Mouse (Mus musculus): Measurements from ENCODE around the gene 1700015G11Rik. TPM values are rescaled to one million over a fixed set of nuclear protein-coding genes. Genes with fewer than 3 reads are reported as not detected.

Gene 1700015G11Rik
- polyA plus RNA-seq, 1 experiment from 2014 or later, result not detected

GRCm38 (mm10) chr7:52007138-52007537, 8.4 kb downstream of the 1700015G11Rik start:
- Histone ChIP-seq H3K4me3 (ENCODE audit: low read length) (no peak overlapping the region), H3K4me1 (ENCODE audit: control insufficient read depth, insufficient read depth, low read length) (no peaks in the 10 kb centered on the region), H3K36me3 (ENCODE audit: control insufficient read depth, insufficient read depth, low read length) (no peaks in the 10 kb centered on the region), H3K4me2 (replicated peaks; ENCODE audit: low read depth, low read length) (no peak overlapping the region), H3K9me3 (ENCODE audit: control insufficient read depth, low read length) (no peaks in the 10 kb centered on the region), H3K27ac (ENCODE audit: low read depth, low read length) (no peak overlapping the region), H3K9ac (ENCODE audit: low read depth, low read length) (no peak overlapping the region), H3K27me3 (ENCODE audit: control insufficient read depth, insufficient read depth, low read length) (no peaks in the 10 kb centered on the region)
- ATAC-seq (ENCODE audit: low FRiP score, low TSS enrichment), result no peak
- 87% methylated on average over 2 of the region's 2 CpGs for WGBS

DNA sequence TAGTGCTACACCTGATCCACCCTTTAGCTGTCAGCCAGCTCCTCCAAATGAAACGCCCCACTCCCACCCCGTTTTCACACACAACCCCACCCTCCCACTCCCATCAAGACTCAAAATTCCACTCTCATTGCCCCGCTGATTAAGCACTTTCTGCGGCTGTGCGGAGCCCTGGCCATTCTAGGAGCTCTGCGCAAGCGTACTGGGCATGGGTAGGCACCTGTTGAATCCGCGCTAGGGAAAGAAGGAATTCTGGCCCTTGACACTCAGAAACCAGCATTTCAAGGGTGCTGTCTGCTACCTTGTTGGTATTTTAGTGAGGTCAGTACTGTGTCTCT, 9.3 kb downstream of the 1700015G11Rik start:
- Histone ChIP-seq H3K36me3 (ENCODE audit: control insufficient read depth, insufficient read depth, low read length) (no peaks in the 10 kb centered on the region), H3K9ac (ENCODE audit: low read depth, low read length) (no peak overlapping the region), H3K9me3 (ENCODE audit: control insufficient read depth, low read length) (no peaks in the 10 kb centered on the region), H3K4me2 (replicated peaks; ENCODE audit: low read depth, low read length) (peak overlapping the region; percentile 64), H3K4me3 (ENCODE audit: low read length) (peak overlapping the region; percentile 64), H3K4me1 (ENCODE audit: control insufficient read depth, insufficient read depth, low read length) (no peaks in the 10 kb centered on the region), H3K27me3 (ENCODE audit: control insufficient read depth, insufficient read depth, low read length) (no peaks in the 10 kb centered on the region), H3K27ac (ENCODE audit: low read depth, low read length) (no peak overlapping the region)
- WGBS, result 2% methylated on average over 9 of the region's 9 CpGs
- no peak for ATAC-seq (ENCODE audit: low FRiP score, low TSS enrichment)

- Histone ChIP-seq H3K4me2 (replicated peaks; ENCODE audit: low read depth, low read length) (peak within 1 kb of the TSS; percentile 64), H3K4me1 (ENCODE audit: control insufficient read depth, insufficient read depth, low read length) (no peaks in the 10 kb centered on the region), H3K27ac (ENCODE audit: low read depth, low read length) (no peak within 1 kb of the TSS), H3K36me3 (ENCODE audit: control insufficient read depth, insufficient read depth, low read length) (no peaks in the 10 kb centered on the region), H3K27me3 (ENCODE audit: control insufficient read depth, insufficient read depth, low read length) (no peaks in the 10 kb centered on the region), H3K4me3 (ENCODE audit: low read length) (peak within 1 kb of the TSS; percentile 64), H3K9me3 (ENCODE audit: control insufficient read depth, low read length) (no peaks in the 10 kb centered on the region), H3K9ac (ENCODE audit: low read depth, low read length) (peak within 1 kb of the TSS; percentile 31; the same call in 1 of the 2 replicates)
- under 1% methylated on average over 38 of the region's 47 CpGs for WGBS
- ATAC-seq (ENCODE audit: low FRiP score, low TSS enrichment), result peak; percentile 96
Measured at GRCm38 (mm10) chr7:52005511-52006295, 9.8 kb downstream of the 1700015G11Rik start, which contains the start of gene Svip. TSS of gene Svip (minus strand) at chr7:52006018.

- WGBS, result 81% methylated on average over 3 of the region's 3 CpGs
Measured at GRCm38 (mm10) chr7:51991020-51991419, 24.5 kb downstream of the 1700015G11Rik start.

GRCm38 (mm10) chr7:51986909-51987308, 28.6 kb downstream of the 1700015G11Rik start:
- H3K4me2 ChIP-seq (replicated peaks; ENCODE audit: low read depth, low read length), result no peak overlapping the region
- ATAC-seq (ENCODE audit: low FRiP score, low TSS enrichment), result no peak
- H3K27me3 ChIP-seq (ENCODE audit: control insufficient read depth, insufficient read depth, low read length), result no peaks in the 10 kb centered on the region
- H3K4me3 ChIP-seq (ENCODE audit: low read length), result no peak overlapping the region
- no peak overlapping the region for H3K27ac ChIP-seq (ENCODE audit: low read depth, low read length)
- H3K36me3 ChIP-seq (ENCODE audit: control insufficient read depth, insufficient read depth, low read length), result no peaks in the 10 kb centered on the region
- H3K9ac ChIP-seq (ENCODE audit: low read depth, low read length), result no peak overlapping the region
- no peaks in the 10 kb centered on the region for H3K4me1 ChIP-seq (ENCODE audit: control insufficient read depth, insufficient read depth, low read length)
- 51% methylated on average over 6 of the region's 6 CpGs for WGBS
- no peaks in the 10 kb centered on the region for H3K9me3 ChIP-seq (ENCODE audit: control insufficient read depth, low read length)

More at GRCm38 (mm10) chr7:51991020-51991419, 24.5 kb downstream of the 1700015G11Rik start:
- no peaks in the 10 kb centered on the region for H3K36me3 ChIP-seq (ENCODE audit: control insufficient read depth, insufficient read depth, low read length)
- no peaks in the 10 kb centered on the region for H3K27me3 ChIP-seq (ENCODE audit: control insufficient read depth, insufficient read depth, low read length)
- H3K4me3 ChIP-seq (ENCODE audit: low read length), result no peak overlapping the region
- no peak overlapping the region for H3K9ac ChIP-seq (ENCODE audit: low read depth, low read length)
- H3K4me2 ChIP-seq (replicated peaks; ENCODE audit: low read depth, low read length), result no peak overlapping the region
- no peaks in the 10 kb centered on the region for H3K9me3 ChIP-seq (ENCODE audit: control insufficient read depth, low read length)
- no peak overlapping the region for H3K27ac ChIP-seq (ENCODE audit: low read depth, low read length)
- ATAC-seq (ENCODE audit: low FRiP score, low TSS enrichment), result no peak
- H3K4me1 ChIP-seq (ENCODE audit: control insufficient read depth, insufficient read depth, low read length), result no peaks in the 10 kb centered on the region

GRCm38 (mm10) chr7:51985763-51986162, 29.8 kb downstream of the 1700015G11Rik start:
- 86% methylated on average over 6 of the region's 6 CpGs for WGBS
- no peaks in the 10 kb centered on the region for H3K4me1 ChIP-seq (ENCODE audit: control insufficient read depth, insufficient read depth, low read length)
- no peak overlapping the region for H3K4me2 ChIP-seq (replicated peaks; ENCODE audit: low read depth, low read length)
- no peak for ATAC-seq (ENCODE audit: low FRiP score, low TSS enrichment)
- H3K9ac ChIP-seq (ENCODE audit: low read depth, low read length), result no peak overlapping the region
- no peaks in the 10 kb centered on the region for H3K36me3 ChIP-seq (ENCODE audit: control insufficient read depth, insufficient read depth, low read length)
- H3K4me3 ChIP-seq (ENCODE audit: low read length), result no peak overlapping the region
- no peaks in the 10 kb centered on the region for H3K27me3 ChIP-seq (ENCODE audit: control insufficient read depth, insufficient read depth, low read length)
- no peak overlapping the region for H3K27ac ChIP-seq (ENCODE audit: low read depth, low read length)
- no peaks in the 10 kb centered on the region for H3K9me3 ChIP-seq (ENCODE audit: control insufficient read depth, low read length)

- no peak overlapping the region for H3K27ac ChIP-seq (ENCODE audit: low read depth, low read length)
- WGBS, result 8% methylated on average over 1 of the region's 1 CpGs
- H3K9ac ChIP-seq (ENCODE audit: low read depth, low read length), result no peak overlapping the region
- H3K27me3 ChIP-seq (ENCODE audit: control insufficient read depth, insufficient read depth, low read length), result no peaks in the 10 kb centered on the region
- no peaks in the 10 kb centered on the region for H3K9me3 ChIP-seq (ENCODE audit: control insufficient read depth, low read length)
- no peaks in the 10 kb centered on the region for H3K36me3 ChIP-seq (ENCODE audit: control insufficient read depth, insufficient read depth, low read length)
- no peaks in the 10 kb centered on the region for H3K4me1 ChIP-seq (ENCODE audit: control insufficient read depth, insufficient read depth, low read length)
- ATAC-seq (ENCODE audit: low FRiP score, low TSS enrichment), result no peak
- no peak overlapping the region for H3K4me3 ChIP-seq (ENCODE audit: low read length)
- no peak overlapping the region for H3K4me2 ChIP-seq (replicated peaks; ENCODE audit: low read depth, low read length)
Measured at GRCm38 (mm10) chr7:51982303-51982702, 33.2 kb downstream of the 1700015G11Rik start.

DNA sequence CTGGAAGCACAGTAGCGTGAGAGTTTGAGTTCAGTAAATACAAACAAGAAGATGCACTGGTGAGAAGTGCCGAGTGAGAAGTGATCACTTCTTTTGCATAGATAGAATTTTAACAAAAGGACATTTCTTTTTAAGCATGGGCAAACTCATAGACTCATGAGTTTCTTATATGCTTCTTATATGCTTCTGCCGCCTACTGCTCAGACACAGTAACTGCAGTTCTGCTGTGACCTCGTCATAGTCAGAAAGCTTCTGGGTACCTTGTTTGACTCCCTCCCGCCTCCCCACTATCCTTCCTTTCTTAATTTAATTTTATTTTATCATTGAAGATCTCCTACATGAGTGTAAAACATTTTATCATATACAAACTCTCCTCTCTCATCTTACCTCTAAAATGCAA, 36.3 kb downstream of the 1700015G11Rik start:
- no peaks in the 10 kb centered on the region for H3K9me3 ChIP-seq (ENCODE audit: control insufficient read depth, low read length)
- no peaks in the 10 kb centered on the region for H3K27me3 ChIP-seq (ENCODE audit: control insufficient read depth, insufficient read depth, low read length)
- WGBS, result 58% methylated on average over 5 of the region's 5 CpGs
- H3K27ac ChIP-seq (ENCODE audit: low read depth, low read length), result no peak overlapping the region
- H3K4me2 ChIP-seq (replicated peaks; ENCODE audit: low read depth, low read length), result no peak overlapping the region
- no peak for ATAC-seq (ENCODE audit: low FRiP score, low TSS enrichment)
- H3K4me1 ChIP-seq (ENCODE audit: control insufficient read depth, insufficient read depth, low read length), result no peaks in the 10 kb centered on the region
- H3K4me3 ChIP-seq (ENCODE audit: low read length), result no peak overlapping the region
- H3K36me3 ChIP-seq (ENCODE audit: control insufficient read depth, insufficient read depth, low read length), result no peaks in the 10 kb centered on the region
- no peak overlapping the region for H3K9ac ChIP-seq (ENCODE audit: low read depth, low read length)

GRCm38 (mm10) chr7:51975181-51975580, 40.3 kb downstream of the 1700015G11Rik start:
- no peak overlapping the region for H3K9ac ChIP-seq (ENCODE audit: low read depth, low read length)
- H3K27ac ChIP-seq (ENCODE audit: low read depth, low read length), result no peak overlapping the region
- no peak overlapping the region for H3K4me3 ChIP-seq (ENCODE audit: low read length)
- H3K9me3 ChIP-seq (ENCODE audit: control insufficient read depth, low read length), result no peaks in the 10 kb centered on the region
- H3K27me3 ChIP-seq (ENCODE audit: control insufficient read depth, insufficient read depth, low read length), result no peaks in the 10 kb centered on the region
- H3K4me2 ChIP-seq (replicated peaks; ENCODE audit: low read depth, low read length), result no peak overlapping the region
- H3K4me1 ChIP-seq (ENCODE audit: control insufficient read depth, insufficient read depth, low read length), result no peaks in the 10 kb centered on the region
- WGBS, result 80% methylated on average over 6 of the region's 6 CpGs
- ATAC-seq (ENCODE audit: low FRiP score, low TSS enrichment), result no peak
- no peaks in the 10 kb centered on the region for H3K36me3 ChIP-seq (ENCODE audit: control insufficient read depth, insufficient read depth, low read length)

All from kidney, embryonic 14.5 days (tissue).